Mouse (Mus musculus): ENCODE measurements around the gene Adamts4.

The Adamts4 gene

DNA sequence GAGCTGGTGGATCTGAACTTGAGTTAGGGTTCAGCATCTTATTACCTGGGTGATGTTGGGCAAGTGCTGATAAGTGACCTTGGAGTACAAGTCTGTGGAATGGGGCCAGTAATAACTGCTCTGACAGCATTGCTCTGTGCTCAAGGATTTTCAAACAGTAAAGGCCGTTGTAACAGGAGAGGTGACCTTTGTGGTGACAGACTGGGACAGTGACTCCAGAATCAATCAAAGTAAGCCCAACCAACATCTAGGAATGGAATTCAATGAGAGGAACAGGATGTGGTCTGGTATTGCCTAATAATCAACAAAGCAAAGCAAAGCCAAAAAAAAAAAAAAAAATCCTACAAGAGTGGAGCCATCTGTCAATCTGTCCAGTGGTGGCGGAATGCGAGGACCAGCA lies 10.1 kb downstream of the Adamts4 start:
- CTCF ChIA-PET = no interaction called here
- POLR2A ChIA-PET = interaction anchor here in 2 of 4 experiments (1.0 to 1.4 kb wide), 4 partner anchors 10 to 25 kb away, joined by 3 to 5 read pairs (median 3); partner anchors contain the start of gene B4galt3 (in 1 of the 2)

DNA sequence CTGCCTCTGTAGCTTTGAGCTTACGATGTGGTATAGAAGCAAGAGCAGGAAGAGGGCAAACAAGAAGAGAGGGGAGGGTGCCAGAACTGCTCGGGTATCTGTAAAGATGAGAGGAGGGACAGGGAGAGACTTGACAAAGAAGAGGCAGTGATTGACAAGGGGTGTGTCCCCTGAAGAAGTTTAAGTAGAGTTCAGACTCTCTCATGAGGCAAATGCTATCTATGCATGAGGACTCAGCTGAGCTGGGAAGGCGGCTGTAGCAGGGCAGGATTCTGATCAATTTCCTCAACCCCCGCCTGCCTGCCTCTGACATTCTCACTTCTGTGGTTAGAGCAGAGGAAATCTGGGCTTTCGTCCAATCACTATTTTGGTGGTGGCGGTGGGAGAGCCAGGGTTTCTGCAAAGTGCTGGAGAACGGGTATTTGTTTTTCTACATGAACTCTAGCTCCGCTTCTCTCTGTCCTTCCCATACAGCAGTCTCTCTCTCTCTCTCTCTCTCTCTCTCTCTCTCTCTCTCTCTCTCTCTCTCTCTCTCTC lies 12.4 kb downstream of the Adamts4 start:
- CTCF ChIA-PET = interaction anchor here (0.5 to 3.1 kb wide), 18 partner anchors 9 to 1502 kb away, joined by 3 to 20 read pairs (median 4); partner anchors contain the start of genes Apoa2 (in 1 of the 4), Itln1 (in 1 of the 4), Ndufs2 (in 1 of the 4) and Ppox (in 1 of the 4)
- POLR2A ChIA-PET = interaction anchor here (0.6 to 2.3 kb wide), 16 partner anchors 9 to 685 kb away, joined by 3 to 10 read pairs (median 4); partner anchors contain the start of gene Ppox (in 1 of the 4)

DNA sequence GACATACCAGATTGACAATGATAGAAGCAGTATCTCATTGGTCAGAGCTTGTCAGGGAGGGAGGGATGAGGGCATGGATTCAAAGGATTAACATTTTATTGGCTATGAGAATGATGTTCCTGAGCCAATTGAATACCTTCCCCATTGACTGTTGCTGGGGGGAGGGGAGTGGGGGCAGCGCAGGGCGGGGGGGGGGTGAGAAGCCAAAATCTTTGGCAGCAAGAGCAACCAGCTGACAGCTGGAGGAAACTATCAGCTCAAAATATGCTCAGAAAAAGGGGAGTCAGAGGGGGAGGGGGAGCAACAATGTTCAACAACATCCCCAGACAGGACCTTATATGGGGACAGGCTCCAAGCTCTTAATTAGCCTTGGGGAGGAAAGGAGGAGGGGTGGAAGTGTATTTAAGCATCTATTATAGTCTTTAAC lies 13.0 kb downstream of the Adamts4 start:
- ChIA-PET CTCF (interaction anchor here (0.6 to 3.1 kb wide), 15 partner anchors 8 to 1503 kb away, joined by 3 to 20 read pairs (median 3); partner anchors contain the start of genes Apoa2 (in 1 of the 4) and Ppox (in 1 of the 4)), POLR2A (interaction anchor here (0.6 to 2.3 kb wide), 18 partner anchors 11 to 238 kb away, joined by 3 to 10 read pairs (median 3); partner anchors contain the start of genes Ppox (in 1 of the 4) and Usf1 (in 1 of the 4))

DNA sequence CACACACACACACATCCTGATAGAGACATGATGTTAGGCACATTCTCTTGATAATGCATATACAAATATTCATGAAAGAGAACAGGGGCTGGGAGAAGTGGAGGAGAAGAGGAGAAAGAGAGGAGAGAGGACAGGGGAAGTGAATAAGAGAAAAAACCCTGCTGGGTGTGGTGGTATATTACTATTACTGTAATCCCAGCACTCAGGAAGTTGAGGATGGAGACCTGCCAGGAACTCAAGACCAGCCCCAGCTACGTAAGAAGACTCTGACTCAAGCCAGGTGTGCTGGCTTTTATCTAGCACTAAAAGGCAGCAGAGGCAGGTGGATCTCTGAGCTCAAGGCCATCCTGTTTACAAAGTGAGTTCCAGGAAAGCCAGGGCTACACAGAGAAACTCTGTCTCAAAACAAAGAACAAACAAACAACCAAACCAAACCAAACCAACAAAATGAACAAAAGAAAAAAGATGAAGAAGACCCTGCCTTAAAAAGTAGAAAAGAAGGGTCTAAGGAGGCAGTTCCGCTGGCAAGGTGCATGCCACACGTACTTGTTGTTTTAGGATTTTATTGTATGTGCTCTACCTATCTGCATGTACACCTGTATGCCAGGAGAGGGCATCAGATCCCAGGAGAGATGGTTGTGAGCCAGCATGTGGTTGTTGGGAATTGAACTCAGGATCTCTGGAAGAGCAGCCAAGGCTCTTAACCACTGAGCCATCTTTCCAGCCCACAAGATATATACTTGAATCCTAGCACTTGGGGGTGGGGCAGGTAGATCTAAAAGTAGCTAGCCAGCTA lies 13.6 kb downstream of the Adamts4 start:
- ChIA-PET CTCF (interaction anchor here (0.6 to 3.1 kb wide), 13 partner anchors 12 to 812 kb away, joined by 3 to 20 read pairs (median 5); partner anchors contain the start of gene Ppox (in 1 of the 4)), POLR2A (interaction anchor here (0.6 to 2.3 kb wide), 13 partner anchors 12 to 238 kb away, joined by 3 to 7 read pairs (median 3); partner anchors contain the start of genes Ppox (in 1 of the 4) and Usf1 (in 1 of the 4))

DNA sequence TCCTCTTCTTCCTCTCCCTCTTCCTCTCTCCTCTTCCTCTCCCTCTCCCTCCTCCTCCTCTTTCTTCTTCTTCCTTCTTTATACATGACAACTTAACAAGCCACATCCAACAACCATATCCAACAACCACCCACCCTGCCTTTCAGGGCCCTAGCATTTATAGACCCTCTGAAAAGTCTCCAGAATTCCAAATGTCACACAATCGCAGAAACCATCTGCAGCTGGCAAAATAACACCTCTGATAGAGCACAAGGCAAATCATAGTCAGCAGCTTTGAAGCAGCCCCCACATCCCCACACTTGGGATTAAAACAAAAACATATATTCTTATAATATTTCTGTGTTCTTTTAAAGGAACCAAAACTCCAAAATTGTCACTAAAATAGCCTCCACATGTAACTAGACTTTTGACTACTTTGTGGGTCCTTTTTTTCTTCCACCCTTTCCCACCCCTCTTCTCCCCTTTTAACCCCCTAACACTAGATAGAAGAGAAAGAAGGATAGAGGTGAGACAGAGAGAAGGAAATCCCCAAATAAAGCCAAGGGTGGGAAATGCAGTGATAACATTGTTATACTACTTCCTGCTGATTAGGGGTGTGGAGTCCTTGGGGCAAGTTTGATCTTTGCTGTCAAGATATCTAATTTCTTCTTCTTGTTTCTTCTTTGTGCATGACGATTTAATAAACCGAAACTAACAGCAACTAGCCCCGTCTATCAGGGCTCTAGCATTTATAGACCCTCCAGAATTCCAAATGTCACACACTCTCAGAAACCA lies 15.9 kb downstream of the Adamts4 start:
- POLR2A ChIA-PET = interaction anchor here in 1 of 4 experiments (1.2 to 2.9 kb wide), 2 partner anchors 15 to 95 kb away, joined by 3 to 15 read pairs; partner anchors contain the start of genes Klhdc9 and Ppox
- CTCF ChIA-PET = no interaction called here

DNA sequence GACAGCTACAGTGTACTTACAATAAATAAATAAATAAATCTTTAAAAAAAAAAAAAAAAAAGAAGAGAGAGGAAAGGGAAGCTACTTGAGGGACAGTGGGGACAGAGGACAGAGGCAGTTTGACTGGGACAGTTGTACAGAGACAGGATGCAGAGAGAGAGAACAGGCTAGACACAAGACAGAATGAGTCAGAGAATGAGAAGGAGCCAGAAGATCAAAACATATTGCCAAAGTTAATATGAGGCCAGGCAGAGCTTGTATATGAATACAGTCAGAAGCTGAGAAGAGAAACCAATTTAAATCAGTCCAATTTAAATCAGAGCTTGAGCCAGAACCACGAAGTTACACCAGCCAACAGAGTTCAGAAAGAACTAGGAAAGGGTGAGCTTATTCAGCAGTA lies 18.1 kb downstream of the Adamts4 start:
- POLR2A ChIA-PET = interaction anchor here in 2 of 4 experiments (0.7 to 2.9 kb wide), 8 partner anchors 9 to 72 kb away, joined by 3 to 15 read pairs (median 4); partner anchors contain the start of genes Ppox (in 2 of the 2), Dedd (in 1 of the 2) and Pcp4l1 (in 1 of the 2)
- CTCF ChIA-PET = interaction anchor here in 3 of 4 experiments (0.6 to 1.9 kb wide), 10 partner anchors 11 to 1253 kb away, joined by 3 to 13 read pairs (median 4); partner anchors contain the start of genes Ppox (in 2 of the 3) and Cfap45 (in 1 of the 3)

DNA sequence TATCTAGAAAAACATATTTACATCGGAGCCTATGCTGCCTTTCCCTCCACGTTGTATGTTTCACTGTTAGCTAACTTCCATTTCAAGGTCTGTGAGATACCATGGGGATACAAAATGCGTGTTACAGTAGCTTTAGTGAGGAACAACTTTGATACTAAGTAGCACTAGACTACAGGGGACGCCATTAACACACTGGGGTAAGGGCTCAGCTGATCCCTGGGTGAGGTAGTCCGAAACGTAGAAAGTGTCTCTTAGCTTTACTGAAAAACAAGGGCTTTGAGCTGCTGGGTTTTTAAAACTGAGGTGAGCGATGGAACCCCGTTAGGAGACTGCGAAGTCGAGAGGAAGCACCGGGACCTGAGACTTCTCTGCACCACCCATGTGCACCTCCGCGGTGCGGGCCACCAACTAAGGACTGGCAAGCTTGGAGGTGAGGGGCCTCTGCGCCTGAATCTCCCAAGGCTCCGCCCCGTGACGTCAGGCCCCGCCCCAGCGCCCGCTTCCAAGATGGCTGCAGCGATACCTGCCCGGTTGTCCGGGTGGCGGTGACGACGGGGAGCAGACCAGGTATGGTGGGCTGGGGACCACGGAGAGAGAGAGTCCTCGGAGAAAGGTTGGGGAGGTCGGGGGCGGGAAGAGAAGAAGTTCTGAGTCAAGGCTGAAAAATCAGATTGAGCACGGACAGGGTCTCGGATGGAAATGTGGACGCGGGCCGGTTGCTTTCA lies 19.8 kb downstream of the Adamts4 start, which contains the start of gene B4galt3:
Gene B4galt3, plus strand, starts transcription at position 481 of the 725 bp plus-strand sequence.
- ChIA-PET CTCF (interaction anchor here in 3 of 4 experiments (0.5 to 3.9 kb wide), 12 partner anchors 11 to 231 kb away, joined by 3 to 38 read pairs (median 4); partner anchors contain the start of genes Ppox (in 3 of the 3), F11r (in 1 of the 3), Klhdc9 (in 1 of the 3) and Ufc1 (in 1 of the 3)), POLR2A (interaction anchor here (0.5 to 4.2 kb wide), 94 partner anchors 8 to 385 kb away, joined by 3 to 119 read pairs (median 5); partner anchors contain the start of genes Ppox (in 4 of the 4), Adamts4 (in 3 of the 4), Dedd (in 3 of the 4) and Klhdc9 (in 3 of the 4))

DNA sequence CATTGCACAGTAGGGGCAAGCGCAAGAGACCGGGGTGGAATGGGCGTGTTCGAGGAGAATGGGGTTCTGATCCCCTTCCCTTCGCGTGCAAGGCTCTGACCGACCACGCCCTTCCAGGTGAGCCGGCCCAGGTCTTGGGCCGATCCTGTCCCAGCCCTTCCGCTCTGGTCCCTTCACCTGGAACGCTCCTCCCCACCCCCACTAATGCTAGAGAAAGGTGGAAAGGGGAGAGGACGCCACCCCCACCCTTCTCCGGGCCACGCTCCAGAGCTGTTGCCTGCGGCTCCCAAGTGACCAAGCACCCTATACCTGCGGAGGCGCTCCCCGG lies 20.3 kb downstream of the Adamts4 start:
- CTCF ChIA-PET = interaction anchor here (0.5 to 3.9 kb wide), 12 partner anchors 10 to 231 kb away, joined by 3 to 38 read pairs (median 4); partner anchors contain the start of genes Ppox (in 4 of the 4), Adamts4 (in 1 of the 4), F11r (in 1 of the 4) and Klhdc9 (in 1 of the 4)
- POLR2A ChIA-PET = interaction anchor here (0.5 to 4.2 kb wide), 76 partner anchors 8 to 375 kb away, joined by 3 to 119 read pairs (median 5); partner anchors contain the start of genes Ppox (in 4 of the 4), Ndufs2 (in 3 of the 4), Usp21 (in 3 of the 4) and Adamts4 (in 2 of the 4)

DNA sequence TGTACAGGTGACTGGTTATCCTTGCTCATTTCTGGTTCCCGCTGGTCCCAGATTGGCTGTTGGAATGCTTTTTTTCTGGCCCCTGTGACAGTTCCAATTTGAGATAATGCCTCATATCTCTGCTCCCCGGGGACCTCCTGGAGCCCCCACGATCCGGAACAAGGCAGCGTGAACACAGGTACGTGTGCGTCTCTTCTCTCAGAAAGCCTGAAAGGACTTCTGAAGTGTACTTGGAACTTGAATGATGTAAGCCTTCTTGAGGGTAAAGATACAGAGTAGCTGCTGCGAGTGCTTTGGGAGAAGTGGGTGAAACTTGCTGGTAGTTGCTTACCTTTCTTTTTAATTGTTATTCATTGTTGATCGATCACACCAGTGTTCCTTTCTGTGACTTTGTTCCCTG lies 21.0 kb downstream of the Adamts4 start:
- ChIA-PET POLR2A (interaction anchor here (0.6 to 4.2 kb wide), 39 partner anchors 9 to 1114 kb away, joined by 3 to 119 read pairs (median 7); partner anchors contain the start of genes Ppox (in 4 of the 4), Klhdc9 (in 2 of the 4), Ndufs2 (in 2 of the 4) and Ufc1 (in 2 of the 4)), CTCF (interaction anchor here (0.5 to 3.9 kb wide), 12 partner anchors 8 to 1006 kb away, joined by 3 to 38 read pairs (median 4); partner anchors contain the start of genes Ppox (in 4 of the 4), Adamts4 (in 1 of the 4), Nit1 (in 1 of the 4) and Pfdn2 (in 1 of the 4))

DNA sequence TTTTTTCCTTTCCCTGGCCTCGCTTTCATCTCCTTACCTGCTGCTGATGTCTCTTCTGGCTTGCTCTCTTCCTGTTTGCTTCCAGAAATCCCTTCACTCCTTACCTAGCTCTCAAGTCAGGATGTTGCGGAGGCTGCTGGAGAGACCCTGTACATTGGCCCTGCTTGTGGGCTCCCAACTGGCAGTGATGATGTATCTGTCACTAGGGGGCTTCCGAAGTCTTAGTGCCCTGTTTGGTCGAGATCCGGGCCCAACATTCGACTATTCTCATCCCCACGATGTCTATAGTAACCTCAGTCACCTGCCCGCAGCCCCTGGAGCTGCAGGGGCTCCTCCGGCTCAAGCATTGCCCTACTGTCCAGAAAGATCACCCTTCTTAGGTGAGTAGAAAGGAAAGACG lies 21.4 kb downstream of the Adamts4 start:
- ChIA-PET CTCF (interaction anchor here (0.6 to 3.9 kb wide), 12 partner anchors 9 to 1005 kb away, joined by 3 to 38 read pairs (median 4); partner anchors contain the start of genes Ppox (in 4 of the 4), Nit1 (in 1 of the 4) and Pfdn2 (in 1 of the 4)), POLR2A (interaction anchor here in 3 of 4 experiments (0.7 to 4.2 kb wide), 18 partner anchors 9 to 231 kb away, joined by 3 to 119 read pairs (median 10); partner anchors contain the start of genes Ppox (in 3 of the 3), Ufc1 (in 2 of the 3), Usp21 (in 2 of the 3) and Alyref2 (in 1 of the 3))

DNA sequence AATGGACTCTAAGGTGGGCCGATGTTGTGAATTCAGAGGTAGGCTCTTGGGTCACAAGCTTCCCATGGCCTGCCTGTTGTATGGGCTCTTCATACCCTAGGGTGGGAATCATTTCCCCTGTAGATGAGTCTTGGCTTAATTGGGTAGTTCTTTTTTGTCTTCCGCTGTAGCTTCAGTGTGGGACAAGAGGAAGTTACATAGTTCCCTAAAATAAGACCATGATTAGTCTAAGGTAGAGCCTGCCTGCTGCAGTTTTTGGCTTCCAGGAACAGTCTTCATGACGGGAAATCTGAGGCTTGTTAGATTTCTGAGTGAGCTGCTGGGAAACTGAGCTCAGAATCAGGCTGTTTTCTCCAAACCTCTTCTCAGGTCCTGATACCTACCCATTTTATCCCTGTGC lies 21.9 kb downstream of the Adamts4 start:
- ChIA-PET POLR2A (interaction anchor here in 2 of 4 experiments (0.9 to 4.2 kb wide), 12 partner anchors 10 to 230 kb away, joined by 3 to 119 read pairs (median 8); partner anchors contain the start of genes Ppox (in 2 of the 2), Alyref2 (in 1 of the 2), Klhdc9 (in 1 of the 2) and Ufc1 (in 1 of the 2)), CTCF (interaction anchor here in 2 of 4 experiments (0.7 to 3.9 kb wide), 6 partner anchors 9 to 44 kb away, joined by 3 to 38 read pairs (median 4); partner anchors contain the start of gene Ppox (in 2 of the 2))

DNA sequence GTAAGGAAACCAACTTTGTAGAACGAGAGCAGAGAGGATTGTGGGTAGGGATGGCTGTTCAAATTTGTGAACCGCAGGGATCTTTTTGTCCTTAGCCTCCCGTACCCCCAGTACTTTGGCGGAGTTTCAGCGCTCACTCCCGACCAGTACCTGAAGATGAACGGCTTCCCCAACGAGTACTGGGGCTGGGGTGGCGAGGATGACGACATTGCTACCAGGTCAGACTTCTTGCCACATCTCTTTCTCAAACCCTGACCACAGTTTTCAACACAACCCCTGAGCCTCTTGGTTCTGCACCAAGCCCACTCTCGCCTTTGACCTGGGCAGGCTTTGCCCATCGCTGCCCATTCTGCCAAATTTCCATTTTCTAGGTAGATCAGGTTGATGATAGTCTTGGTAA lies 23.9 kb downstream of the Adamts4 start:
- ChIA-PET POLR2A (no interaction called here), CTCF (no interaction called here)

DNA sequence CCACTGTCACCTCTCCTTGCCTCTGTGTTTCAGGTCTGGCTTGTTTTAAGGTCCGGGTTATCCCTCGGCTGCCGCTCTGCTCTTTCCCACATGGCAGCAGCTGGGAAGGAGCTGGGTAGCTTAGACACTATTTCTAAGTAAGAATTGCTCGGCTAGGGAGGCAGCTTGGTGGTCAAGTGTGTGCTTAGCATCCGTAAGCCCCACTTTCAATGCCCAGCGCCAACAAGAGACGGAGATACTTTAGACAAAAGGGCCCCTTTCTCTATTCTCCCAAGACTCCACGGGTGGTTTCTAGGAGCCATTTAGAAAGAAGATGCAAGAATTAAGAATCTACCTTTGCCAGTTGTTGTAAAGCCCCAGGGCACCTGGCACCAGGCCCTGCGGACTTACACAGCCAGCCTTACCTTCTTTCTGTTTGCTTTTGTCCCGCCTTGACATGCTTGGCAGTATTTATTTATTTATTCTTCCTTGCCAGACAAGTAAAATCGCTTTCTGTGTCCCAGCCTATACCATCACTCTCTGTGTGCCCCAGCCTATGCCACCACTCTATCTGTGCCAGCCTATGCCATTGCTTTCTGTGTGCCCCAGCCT lies 25.0 kb downstream of the Adamts4 start:
- POLR2A ChIA-PET = no interaction called here
- CTCF ChIA-PET = no interaction called here

DNA sequence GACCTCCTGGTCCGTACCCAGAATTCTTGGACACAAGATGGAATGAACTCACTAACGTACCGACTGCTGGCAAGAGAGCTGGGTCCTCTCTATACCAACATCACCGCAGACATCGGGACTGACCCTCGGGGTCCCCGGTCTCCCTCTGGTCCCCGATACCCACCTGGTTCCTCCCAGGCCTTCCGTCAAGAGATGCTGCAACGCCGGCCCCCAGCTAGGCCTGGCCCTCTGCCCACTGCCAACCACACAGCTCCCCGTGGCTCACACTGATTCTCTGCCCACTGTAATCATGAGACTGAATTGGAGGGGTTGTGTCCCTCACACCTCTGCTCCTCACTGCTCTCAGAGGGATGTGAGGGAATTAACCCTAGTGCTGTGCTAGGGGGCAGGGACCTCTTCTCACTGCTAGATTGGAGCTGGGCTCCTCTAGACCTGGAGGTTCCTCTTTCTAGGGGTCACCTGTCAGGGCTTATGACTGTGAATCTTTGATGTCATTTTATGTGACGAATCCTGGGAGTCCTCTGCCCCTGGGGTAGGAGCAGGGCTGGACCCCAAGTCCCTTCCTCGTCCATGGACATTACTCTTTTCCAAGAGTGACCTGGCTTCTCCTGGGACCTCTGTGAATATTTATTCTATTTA lies 26.0 kb downstream of the Adamts4 start:
- POLR2A ChIA-PET = interaction anchor here in 3 of 4 experiments (0.6 to 2.0 kb wide), 5 partner anchors 8 to 393 kb away, joined by 3 to 7 read pairs (median 5); partner anchors contain the start of gene Ndufs2 (in 1 of the 3)
- CTCF ChIA-PET = no interaction called here

DNA sequence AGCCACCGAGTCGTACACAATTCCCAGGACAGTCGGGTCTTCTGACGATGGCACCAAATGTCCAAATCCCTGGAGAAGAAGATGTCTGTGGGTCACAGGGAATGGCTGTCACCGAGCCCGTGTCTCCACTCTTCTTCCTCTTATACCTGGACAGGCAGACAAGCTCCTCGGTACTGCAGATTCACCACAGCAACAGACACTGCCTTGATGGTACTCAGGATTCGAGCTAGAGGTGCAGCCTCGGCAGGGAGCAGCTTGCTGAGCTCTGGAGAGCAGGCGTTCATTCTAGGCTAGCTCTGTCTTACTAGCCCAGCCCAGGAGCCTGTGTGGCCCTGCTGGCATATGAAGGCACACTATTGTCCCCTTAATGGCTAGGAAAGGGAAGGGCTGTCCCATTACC lies 27.5 kb downstream of the Adamts4 start:
- POLR2A ChIA-PET = interaction anchor here in 3 of 4 experiments (0.6 to 2.8 kb wide), 8 partner anchors 8 to 225 kb away, joined by 3 to 7 read pairs (median 6); partner anchors contain the start of genes Ndufs2 (in 1 of the 3) and Usp21 (in 1 of the 3)
- CTCF ChIA-PET = no interaction called here

Data from embryonic stem cell, embryonic (primary cell).